Mouse (Mus musculus) central nervous system, embryonic 11.5 days (tissue): ENCODE measurements around the gene Fcgr3. TPM values are rescaled to one million over a fixed set of nuclear protein-coding genes. Genes with fewer than 3 reads are reported as not detected.

Source experiments
- polyA plus RNA-seq: library from polyadenylated mRNA; depleted of rRNA; stranded (reverse); fragments of >200 nt; gene quantifications from 2 replicates; pipeline ENCODE4 v1.2.3, GENCODE M21; 2012; rRNA removed

Fcgr3 gene
- polyA plus RNA-seq, result 5.1 and 6.4 TPM in 2 replicates

DNA sequence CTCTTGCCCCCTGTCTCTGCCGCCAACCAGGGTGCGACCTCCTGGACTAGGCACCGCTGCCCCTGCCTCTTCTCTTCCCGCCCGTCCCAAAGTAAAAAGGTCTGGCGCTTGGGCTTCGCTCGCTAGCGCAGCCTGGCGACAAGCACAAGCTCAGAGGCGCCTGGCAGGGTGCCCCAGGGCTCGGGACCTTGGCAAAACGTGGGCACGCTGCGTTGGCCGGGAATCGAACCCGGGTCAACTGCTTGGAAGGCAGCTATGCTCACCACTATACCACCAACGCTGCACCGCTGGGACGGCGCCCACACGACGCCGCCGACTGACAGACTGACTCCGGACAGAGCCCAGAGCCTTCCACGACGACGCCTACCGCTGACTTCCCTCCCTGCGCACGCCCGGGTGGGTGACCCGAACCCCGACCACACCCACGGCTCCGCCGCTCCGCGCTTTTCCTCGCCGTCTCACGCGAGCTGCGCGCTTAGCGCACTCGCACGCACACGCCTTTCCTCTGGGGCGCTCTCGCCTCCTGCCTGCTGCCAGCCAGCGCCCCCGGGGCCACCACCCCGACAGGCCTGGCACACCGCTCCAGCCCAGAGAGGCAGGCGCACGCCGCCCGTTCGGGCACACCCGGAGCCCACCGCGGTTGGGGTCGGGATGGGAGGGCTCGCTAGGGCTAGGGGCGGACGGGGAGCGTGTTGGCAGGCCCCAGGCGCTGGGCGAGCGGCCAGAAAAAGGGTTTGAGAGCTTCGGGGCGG, at the start of gene Fcgr3:
Gene Fcgr3, minus strand, starts transcription at position 445 of the 752 bp plus-strand sequence.

DNA sequence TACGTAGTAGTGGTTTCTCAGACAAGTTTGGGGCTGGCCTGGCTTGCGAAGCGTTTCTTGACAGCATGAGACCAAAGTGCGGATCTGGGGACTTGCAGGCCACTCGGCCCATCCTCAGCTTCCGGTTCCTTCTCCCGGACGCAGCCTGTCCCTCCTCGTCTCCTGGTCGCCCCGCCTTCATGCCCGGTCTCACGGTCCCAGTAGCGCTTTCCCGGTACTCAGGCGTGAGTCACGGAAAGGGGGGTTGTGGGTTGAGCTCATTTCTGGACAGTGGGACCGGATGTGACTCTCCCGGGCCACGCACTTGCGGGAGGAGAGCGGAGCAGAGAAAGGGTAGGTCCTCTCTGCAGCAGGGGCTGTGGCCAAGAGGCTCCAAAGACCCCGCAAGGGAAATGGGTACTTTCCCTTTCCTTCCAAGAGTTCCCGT, 49.2 kb upstream of the Fcgr3 start, which contains the start of gene Cfap126:
Gene Cfap126, plus strand, starts transcription at position 46 of the 427 bp plus-strand sequence.

DNA sequence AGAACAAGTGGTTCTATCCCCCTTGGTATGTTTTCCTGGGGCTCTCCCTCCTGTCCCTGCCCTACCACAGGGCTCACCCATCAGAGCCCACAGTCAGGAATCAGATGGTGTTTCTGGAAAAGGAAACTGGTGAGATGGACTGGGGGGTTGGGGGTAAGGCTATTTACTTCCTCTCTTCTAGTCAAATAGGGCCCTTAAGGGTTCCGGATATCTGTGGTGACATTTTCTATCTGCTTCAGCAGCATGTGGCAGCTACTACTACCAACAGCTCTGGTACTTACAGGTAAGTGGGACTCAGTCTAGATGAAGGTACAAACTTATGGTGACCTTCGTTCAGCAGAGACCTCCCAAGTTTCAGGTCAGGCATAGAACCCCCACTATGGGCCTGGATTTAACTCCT, 46.0 kb downstream of the Fcgr3 start, which contains the start of gene Fcgr4:
Gene Fcgr4, plus strand, starts transcription at position 184 of the 400 bp plus-strand sequence.

Other genes starting within 250 kb of the Fcgr3 start
- gene Atf6, start 197.2 kb downstream of the Fcgr3 start, polyA plus RNA-seq, result 6.2 and 9.6 TPM in 2 replicates
- 0.46 and 0.57 TPM in 2 replicates for gene Gm26620, start 179.9 kb downstream of the Fcgr3 start, polyA plus RNA-seq
- 38.4 and 46.7 TPM in 2 replicates for gene Dusp12, start 179.4 kb downstream of the Fcgr3 start, polyA plus RNA-seq
- gene Fcrlb, start 152.0 kb downstream of the Fcgr3 start, polyA plus RNA-seq, result 0.04 TPM in 1 of 2 replicates, not detected in the other
- gene Fcrla, start 137.4 kb downstream of the Fcgr3 start, polyA plus RNA-seq, result not detected in 2 replicates
- gene Fcgr2b, start 88.4 kb downstream of the Fcgr3 start, polyA plus RNA-seq, result 0.47 and 0.58 TPM in 2 replicates
- gene Fcgr4, start 46.0 kb downstream of the Fcgr3 start, polyA plus RNA-seq, result 0.20 and 0.45 TPM in 2 replicates
- gene Cfap126, start 49.0 kb upstream of the Fcgr3 start, polyA plus RNA-seq, result 3.0 and 3.8 TPM in 2 replicates
- gene Sdhc, start 85.7 kb upstream of the Fcgr3 start, polyA plus RNA-seq, result 236 and 443 TPM in 2 replicates
- gene Mpz, start 85.8 kb upstream of the Fcgr3 start, polyA plus RNA-seq, result 0.72 and 3.3 TPM in 2 replicates
- 11.0 and 15.7 TPM in 2 replicates for gene Pcp4l1, start 131.3 kb upstream of the Fcgr3 start, polyA plus RNA-seq
- 0.02 and 0.04 TPM in 2 replicates for gene Nr1i3, start 149.0 kb upstream of the Fcgr3 start, polyA plus RNA-seq
- gene Tomm40l, start 157.6 kb upstream of the Fcgr3 start, polyA plus RNA-seq, result 29.2 and 29.8 TPM in 2 replicates
- gene Apoa2, start 160.1 kb upstream of the Fcgr3 start, polyA plus RNA-seq, result 41.5 and 103 TPM in 2 replicates
- 12.5 and 17.5 TPM in 2 replicates for gene Fcer1g, start 169.4 kb upstream of the Fcgr3 start, polyA plus RNA-seq
- gene Adamts4, start 185.5 kb upstream of the Fcgr3 start, polyA plus RNA-seq, result 3.2 and 4.1 TPM in 2 replicates
- gene Ndufs2, start 186.5 kb upstream of the Fcgr3 start, polyA plus RNA-seq, result 172 and 189 TPM in 2 replicates
- gene B4galt3, start 205.4 kb upstream of the Fcgr3 start, polyA plus RNA-seq, result 47.0 and 62.1 TPM in 2 replicates
- 95.5 and 100.0 TPM in 2 replicates for gene Ppox, start 216.3 kb upstream of the Fcgr3 start, polyA plus RNA-seq
- 96.3 and 99.2 TPM in 2 replicates for gene Usp21, start 223.1 kb upstream of the Fcgr3 start, polyA plus RNA-seq
- 65.4 and 89.0 TPM in 2 replicates for gene Ufc1, start 230.1 kb upstream of the Fcgr3 start, polyA plus RNA-seq